Mouse (Mus musculus) limb, embryonic 14.5 days (tissue): ENCODE measurements at regions not wholly inside any gene's neighbourhood (a gene's known extent, or its start where the extent isn't known, plus 50 kb on each side); places are given as distances from the start of the nearest gene placed in this dataset.
A peak's percentile ranks its signal among the peaks of the same experiment; 100 is the strongest.

Source experiments
- ATAC-seq: fragments of 200-750 bp; cut with Nextera tagmentation; 2 replicates; pipeline ENCODE4 v1.8.0; 2017; ENCODE audit warnings: low read depth, moderate number of reproducible peaks, moderate TSS enrichment; ENCODE audit not compliant: low FRiP score
- DNase-seq: peaks from one replicate; pipeline ENCODE4 v3.0.0-alpha.2; 2015; ENCODE audit warnings: low spot score
- H3K27ac ChIP-seq: fragments of 300-500 bp; sonication (generic); replicated peaks from 2 replicates; pipeline ENCODE4 v1.5.1; 2014; ENCODE audit warnings: low read depth, mild to moderate bottlenecking, low read length, moderate library complexity, mixed read lengths
- H3K27me3 ChIP-seq: fragments of 300-500 bp; sonication (generic); 2 replicates; pipeline ENCODE4 v1.6.1; 2014; ENCODE audit warnings: low read length, mixed read lengths; ENCODE audit not compliant: control insufficient read depth, insufficient read depth
- H3K36me3 ChIP-seq: fragments of 300-500 bp; sonication (generic); 2 replicates; pipeline ENCODE4 v1.6.1; 2014; ENCODE audit warnings: mild to moderate bottlenecking, low read length, moderate library complexity, mixed read lengths; ENCODE audit not compliant: control insufficient read depth, insufficient read depth
- H3K4me1 ChIP-seq: fragments of 300-500 bp; sonication (generic); 2 replicates; pipeline ENCODE4 v1.6.1; 2014; ENCODE audit warnings: antibody characterized with exemption, low read length, mixed read lengths; ENCODE audit not compliant: control insufficient read depth, insufficient read depth
- H3K4me2 ChIP-seq: fragments of 300-500 bp; sonication (generic); replicated peaks from 2 replicates; pipeline ENCODE4 v1.6.1; 2014; ENCODE audit warnings: low read depth, mild to moderate bottlenecking, low read length, moderate library complexity; ENCODE audit not compliant: severe bottlenecking
- H3K4me3 ChIP-seq: fragments of 300-500 bp; sonication (generic); replicated peaks from 2 replicates; pipeline ENCODE4 v1.5.1; 2014; ENCODE audit warnings: low read length
- H3K9ac ChIP-seq: fragments of 300-500 bp; sonication (generic); 2 replicates; pipeline ENCODE4 v1.6.1; 2014; ENCODE audit warnings: mild to moderate bottlenecking, low read depth, low read length, moderate library complexity; ENCODE audit not compliant: severe bottlenecking
- H3K9me3 ChIP-seq: fragments of 300-500 bp; sonication (generic); 2 replicates; pipeline ENCODE4 v1.6.1; 2016; ENCODE audit warnings: low read length; ENCODE audit not compliant: control insufficient read depth
- POLR2A ChIP-seq: fragments of 200-500 bp; IDR thresholded peaks from 2 replicates; pipeline ENCODE4 v1.8.0; 2012; ENCODE audit warnings: inconsistent platforms, mild to moderate bottlenecking, moderate library complexity, borderline replicate concordance; ENCODE audit not compliant: insufficient read depth, insufficient read length; ENCODE audit errors: extremely low read depth
- WGBS: fragments of 180-500 bp; shearing (Covaris S2); extraction: QIAGEN DNeasy Blood & Tissue Kit; methylation state at CpG from one replicate; pipeline ENCODE4 v1.1.7; 2014; 5-methylcytosine and 5-hydroxymethylcytosine counted together

GRCm38 (mm10) chr16:30173953-30174874, 93.1 kb downstream of the Cpn2 start:
- H3K27me3 ChIP-seq, result no peaks in the 10 kb centered on the region
- no peaks in the 10 kb centered on the region for H3K36me3 ChIP-seq
- 40% methylated on average over 8 of the region's 8 CpGs for WGBS
- TF ChIP-seq POLR2A, result no peak
- DNase-seq (peak; percentile 54), ATAC-seq (peak; percentile 39)
- no peak overlapping the region for H3K27ac ChIP-seq
- H3K4me2 ChIP-seq, result no peak overlapping the region
- no peaks in the 10 kb centered on the region for H3K9me3 ChIP-seq
- no peak overlapping the region for H3K4me3 ChIP-seq
- H3K9ac ChIP-seq, result no peak overlapping the region
- peaks cover 56% of the 10 kb centered on the region for H3K4me1 ChIP-seq

- DNase-seq (no peak), ATAC-seq (no peak)
- TF ChIP-seq POLR2A, result no peak
- H3K9ac ChIP-seq, result no peak overlapping the region
- no peaks in the 10 kb centered on the region for H3K27me3 ChIP-seq
- H3K4me2 ChIP-seq, result no peak overlapping the region
- no peaks in the 10 kb centered on the region for H3K36me3 ChIP-seq
- H3K4me1 ChIP-seq, result peaks cover 45% of the 10 kb centered on the region
- H3K4me3 ChIP-seq, result no peak overlapping the region
- WGBS, result 82% methylated on average over 5 of the region's 5 CpGs
- no peak overlapping the region for H3K27ac ChIP-seq
- no peaks in the 10 kb centered on the region for H3K9me3 ChIP-seq
Measured at GRCm38 (mm10) chr16:30176306-30176705, 91.0 kb downstream of the Cpn2 start.

DNA sequence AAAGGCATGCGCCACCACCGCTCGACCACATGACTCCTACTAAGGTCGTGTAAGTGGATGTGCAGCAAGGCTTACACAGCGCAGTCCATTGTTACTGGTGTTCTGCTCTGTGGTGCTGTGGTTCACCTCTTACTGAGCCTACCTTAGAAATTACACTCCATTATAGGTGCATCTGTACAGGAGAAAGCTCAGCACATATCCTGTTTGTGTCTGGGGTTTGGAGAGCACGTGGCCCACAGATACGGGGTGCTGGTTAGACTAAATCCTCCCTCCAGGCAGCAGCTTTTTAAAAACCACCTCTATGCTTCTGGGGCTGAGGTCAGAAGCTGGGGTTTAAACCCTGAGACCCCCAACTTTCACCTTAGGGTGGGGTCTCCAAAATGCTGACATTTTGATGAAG, 89.5 kb downstream of the Cpn2 start:
- 82% methylated on average over 7 of the region's 7 CpGs for WGBS
- DNase-seq (no peak), ATAC-seq (no peak)
- no peak for TF ChIP-seq POLR2A
- H3K4me1 ChIP-seq, result peaks cover 31% of the 10 kb centered on the region
- H3K36me3 ChIP-seq, result no peaks in the 10 kb centered on the region
- no peak overlapping the region for H3K4me2 ChIP-seq
- H3K9me3 ChIP-seq, result no peaks in the 10 kb centered on the region
- H3K27me3 ChIP-seq, result no peaks in the 10 kb centered on the region
- H3K27ac ChIP-seq, result no peak overlapping the region
- no peak overlapping the region for H3K4me3 ChIP-seq
- no peak overlapping the region for H3K9ac ChIP-seq

GRCm38 (mm10) chr16:30178596-30178995, 88.7 kb downstream of the Cpn2 start:
- Histone ChIP-seq H3K27me3 (no peaks in the 10 kb centered on the region), H3K4me1 (peaks cover 23% of the 10 kb centered on the region), H3K9me3 (no peaks in the 10 kb centered on the region), H3K9ac (no peak overlapping the region), H3K36me3 (no peaks in the 10 kb centered on the region), H3K4me3 (no peak overlapping the region), H3K4me2 (no peak overlapping the region), H3K27ac (no peak overlapping the region)
- ATAC-seq (no peak), DNase-seq (no peak)
- 45% methylated on average over 6 of the region's 6 CpGs for WGBS
- TF ChIP-seq POLR2A, result no peak

DNA sequence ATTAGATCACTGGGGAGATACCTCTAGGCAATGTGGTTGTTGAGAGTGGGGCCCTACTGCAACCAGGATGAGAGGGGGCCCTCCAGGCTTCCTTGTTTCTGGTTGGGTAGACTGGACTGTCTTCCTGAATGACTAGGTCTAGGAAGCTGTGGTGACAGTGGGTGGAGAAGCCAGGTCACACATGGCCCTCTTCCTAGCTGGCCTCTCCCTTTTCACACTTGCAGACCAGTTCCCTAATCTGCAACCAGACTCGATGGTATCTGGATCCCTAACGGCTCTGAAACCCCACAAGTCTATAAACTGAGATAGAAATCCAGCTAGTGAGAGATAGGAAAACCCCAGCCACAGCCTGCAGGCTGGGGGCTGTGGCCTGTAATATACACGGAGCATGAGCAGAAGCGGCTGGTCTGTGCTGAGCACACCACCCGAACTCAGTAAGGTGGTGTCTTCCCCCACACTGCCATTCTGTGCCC, 87.8 kb downstream of the Cpn2 start:
- Histone ChIP-seq H3K9ac (no peak overlapping the region), H3K36me3 (no peaks in the 10 kb centered on the region), H3K9me3 (no peaks in the 10 kb centered on the region), H3K4me1 (peaks cover 24% of the 10 kb centered on the region), H3K4me3 (no peak overlapping the region), H3K4me2 (no peak overlapping the region), H3K27me3 (no peaks in the 10 kb centered on the region), H3K27ac (no peak overlapping the region)
- 60% methylated on average over 5 of the region's 5 CpGs for WGBS
- TF ChIP-seq POLR2A, result no peak
- no peak for DNase-seq
- ATAC-seq, result no peak

DNA sequence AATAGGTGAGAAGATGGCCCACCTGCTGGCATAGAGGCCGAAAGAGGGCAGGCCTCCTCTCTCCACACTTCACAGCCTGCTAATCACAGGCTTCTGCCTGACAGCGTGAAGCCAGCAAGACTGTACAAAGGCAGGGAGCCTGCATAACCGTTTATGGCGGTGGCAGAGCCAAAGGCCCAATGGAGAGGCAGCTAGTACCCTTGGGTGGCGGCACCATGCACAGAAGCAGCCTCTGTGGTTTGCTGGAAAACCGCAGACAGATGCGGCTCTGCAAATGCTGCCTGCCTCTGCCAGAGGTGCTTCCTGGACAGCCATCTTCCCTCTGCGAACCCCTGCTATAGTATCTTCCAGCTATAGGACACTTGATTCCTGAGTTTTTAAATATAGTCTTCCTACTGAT, 86.2 kb downstream of the Cpn2 start:
- no peak overlapping the region for H3K27ac ChIP-seq
- no peak overlapping the region for H3K4me3 ChIP-seq
- TF ChIP-seq POLR2A, result no peak
- no peaks in the 10 kb centered on the region for H3K36me3 ChIP-seq
- no peak overlapping the region for H3K4me2 ChIP-seq
- ATAC-seq (no peak), DNase-seq (no peak)
- no peaks in the 10 kb centered on the region for H3K27me3 ChIP-seq
- 61% methylated on average over 8 of the region's 8 CpGs for WGBS
- H3K9ac ChIP-seq, result no peak overlapping the region
- peaks cover 37% of the 10 kb centered on the region for H3K4me1 ChIP-seq
- no peaks in the 10 kb centered on the region for H3K9me3 ChIP-seq
